Mouse (Mus musculus) hematopoietic stem cell, adult 5-6 weeks (primary cell): ENCODE results near the gene Asap2. TPM values are rescaled to one million over a fixed set of nuclear protein-coding genes. Genes with fewer than 3 reads are reported as not detected.

ENCODE experiments used
- ATAC-seq, 2 experiments: fragments of 125-278 bp in 1 of 2; replicated peaks in 1 of 2; 2 replicates each; pipeline ENCODE4 v1.8.0; 2016 to 2017; ENCODE audit warnings: inconsistent platforms in 2 of 2, mild to moderate bottlenecking in 2 of 2, moderate number of reproducible peaks in 2 of 2, low read depth in 1 of 2, moderate TSS enrichment in 1 of 2; ENCODE audit not compliant: low FRiP score in 2 of 2, poor library complexity in 2 of 2, severe bottlenecking in 2 of 2, insufficient read depth in 1 of 2, low TSS enrichment in 1 of 2
- total RNA-seq: library from RNA; stranded (forward); fragments of 172-1452, 232-1000 nt; gene quantifications from 2 replicates; pipeline ENCODE4 v1.2.3, GENCODE M21; 2017

Gene Asap2
- total RNA-seq, 1 experiment from 2014 or later, result 4.0 TPM

- ATAC-seq, result peak; percentile 50 to 52; a peak in 1 of 4 replicates
Measured at GRCm38 (mm10) chr12:21128930-21129869, 138.9 kb downstream of the Asap2 start.

GRCm38 (mm10) chr12:21130274-21130823 is 140.1 kb downstream of the Asap2 start:
- ATAC-seq, result no peak

GRCm38 (mm10) chr12:21132537-21132936 is 142.3 kb downstream of the Asap2 start:
- ATAC-seq, result peak in 1 of 2 experiments; percentile 25; a peak in 2 of 4 replicates

GRCm38 (mm10) chr12:21133031-21133430 is 142.8 kb downstream of the Asap2 start:
- 0 out of 4 replicates have a peak, but pooled peaks of 1 of the 2 experiments have one; percentile 4 for ATAC-seq

- no peak for ATAC-seq
Measured at GRCm38 (mm10) chr12:21133972-21134859, 144.0 kb downstream of the Asap2 start.

GRCm38 (mm10) chr12:21135651-21136461 is 145.6 kb downstream of the Asap2 start:
- no peak for ATAC-seq

- no peak for ATAC-seq
Measured at GRCm38 (mm10) chr12:21136462-21136751, 146.1 kb downstream of the Asap2 start.

GRCm38 (mm10) chr12:21139560-21139959 is 149.3 kb downstream of the Asap2 start:
- no peak for ATAC-seq

GRCm38 (mm10) chr12:21140153-21140552 is 149.9 kb downstream of the Asap2 start:
- ATAC-seq, result no peak

GRCm38 (mm10) chr12:21140741-21141308 is 150.6 kb downstream of the Asap2 start:
- ATAC-seq, result no peak

- no peak for ATAC-seq
Measured at GRCm38 (mm10) chr12:21141691-21142300, 151.5 kb downstream of the Asap2 start.

- ATAC-seq, result peak in 1 of 2 experiments; percentile 30; a peak in 1 of 4 replicates
Measured at GRCm38 (mm10) chr12:21142489-21143254, 152.4 kb downstream of the Asap2 start.

- ATAC-seq, result no peak
Measured at GRCm38 (mm10) chr12:21144602-21145001, 154.3 kb downstream of the Asap2 start.

GRCm38 (mm10) chr12:21145050-21145449 is 154.8 kb downstream of the Asap2 start:
- no peak for ATAC-seq

- no peak for ATAC-seq
Measured at GRCm38 (mm10) chr12:21146826-21147225, 156.6 kb downstream of the Asap2 start.

GRCm38 (mm10) chr12:21153279-21153707 is 163.0 kb downstream of the Asap2 start:
- no peak for ATAC-seq
